Mouse (Mus musculus): ENCODE measurements around the gene Gm3526. TPM values are rescaled to one million over a fixed set of nuclear protein-coding genes. Genes with fewer than 3 reads are reported as not detected.

Gm3526 gene
- total RNA-seq (2023): not detected in 2 replicates

GRCm38 (mm10) chr14:5260480-5260879, at the start of gene Gm3526:
Gene Gm3526, minus strand, starts transcription at chr14:5260580.

Other genes with a start within 250 kb of the Gm3526 start
- gene Gm3298, start 244.7 kb downstream of the Gm3526 start, total RNA-seq (2023): not detected in 2 replicates
- gene 4930555G01Rik, start 210.0 kb downstream of the Gm3526 start, total RNA-seq (2023): not detected in 2 replicates
- gene Gm8281, start 189.5 kb downstream of the Gm3526 start, total RNA-seq (2023): not detected in 2 replicates
- not detected in 2 replicates for gene Gm8279, start 129.1 kb downstream of the Gm3526 start, total RNA-seq (2023)
- gene Gm3317, start 96.0 kb downstream of the Gm3526 start, total RNA-seq (2023): not detected in 2 replicates
- not detected in 2 replicates for gene Gm8271, start 74.8 kb downstream of the Gm3526 start, total RNA-seq (2023)
- gene Gm3542, start 74.3 kb upstream of the Gm3526 start, total RNA-seq (2023): not detected in 2 replicates
- not detected in 2 replicates for gene Gm3500, start 128.5 kb upstream of the Gm3526 start, total RNA-seq (2023)
- not detected in 2 replicates for gene Gm3194, start 194.9 kb upstream of the Gm3526 start, total RNA-seq (2023)
- gene Gm8246, start 217.2 kb upstream of the Gm3526 start, total RNA-seq (2023): not detected in 2 replicates
- gene Gm3187, start 223.6 kb upstream of the Gm3526 start, total RNA-seq (2023): not detected in 2 replicates
- gene Gm3488, start 241.1 kb upstream of the Gm3526 start, total RNA-seq (2023): not detected in 2 replicates